Mouse (Mus musculus) testis, adult 2 months (tissue): ENCODE results near the gene Defa36. TPM values are rescaled to one million over a fixed set of nuclear protein-coding genes. Genes with fewer than 3 reads are reported as not detected.
"Not testable (repeated sequence)": the region's sequence is repeated elsewhere in the genome, so short reads cannot be mapped to it uniquely, and the experiment has no call there.

Experiments
- H3K27ac ChIP-seq: fragments of 200-500 bp; 2 replicates; pipeline ENCODE4 v1.5.1; 2012; ENCODE audit warnings: low read depth, low read length; ENCODE audit not compliant: control insufficient read depth, insufficient read depth
- H3K27me3 ChIP-seq: fragments of 200-500 bp; 2 replicates; pipeline ENCODE4 v1.6.1; 2012; ENCODE audit warnings: mild to moderate bottlenecking, low read length, moderate library complexity; ENCODE audit not compliant: control insufficient read depth, insufficient read depth
- H3K36me3 ChIP-seq: fragments of 200-500 bp; 2 replicates; pipeline ENCODE4 v1.6.1; 2012; ENCODE audit warnings: mild to moderate bottlenecking, low read length; ENCODE audit not compliant: control insufficient read depth, insufficient read depth
- H3K4me1 ChIP-seq: fragments of 200-500 bp; 2 replicates; pipeline ENCODE4 v1.6.1; 2012; ENCODE audit warnings: low read length; ENCODE audit not compliant: control insufficient read depth, insufficient read depth
- H3K4me3 ChIP-seq: fragments of 200-500 bp; 2 replicates; pipeline ENCODE4 v1.5.1; 2012; ENCODE audit warnings: low read depth, mild to moderate bottlenecking, low read length, moderate library complexity, mixed read lengths; ENCODE audit not compliant: control insufficient read depth
- polyA plus RNA-seq: library from polyadenylated mRNA; depleted of rRNA; stranded (reverse); fragments of >200 nt; gene quantifications from 2 replicates; pipeline ENCODE4 v1.2.3, GENCODE M21; 2012; rRNA removed

Gene Defa36
- not detected in 2 replicates for polyA plus RNA-seq

- H3K27ac ChIP-seq, H3K36me3 ChIP-seq, H3K4me1 ChIP-seq, H3K27me3 ChIP-seq, H3K4me3 ChIP-seq: not testable (repeated sequence)
These were observed at the start of gene Defa36 for GRCm38 (mm10) chr8:21427111-21427510. TSS of gene Defa36 (plus strand) at chr8:21427411.

GRCm38 (mm10) chr8:21378215-21378614, 49.0 kb upstream of the Defa36 start, which contains the start of gene Defa2:
TSS of gene Defa2 (plus strand) at chr8:21378515.
- not testable (repeated sequence) for H3K27ac ChIP-seq, H3K4me3 ChIP-seq, H3K4me1 ChIP-seq, H3K27me3 ChIP-seq, H3K36me3 ChIP-seq

- H3K27me3 ChIP-seq, H3K4me1 ChIP-seq, H3K27ac ChIP-seq, H3K4me3 ChIP-seq, H3K36me3 ChIP-seq: not testable (repeated sequence)
These were observed 35.7 kb upstream of the Defa36 start, which contains the start of gene Defa33 for GRCm38 (mm10) chr8:21391511-21391910. TSS of gene Defa33 (plus strand) at chr8:21391811.

GRCm38 (mm10) chr8:21456460-21456859, 29.2 kb downstream of the Defa36 start, which contains the start of gene Gm7849:
TSS of gene Gm7849 (minus strand) at chr8:21456560.
- H3K4me3 ChIP-seq, H3K4me1 ChIP-seq, H3K27me3 ChIP-seq, H3K27ac ChIP-seq, H3K36me3 ChIP-seq: not testable (repeated sequence)

Other genes starting within 250 kb of the Defa36 start
- gene Defa31, start 235.8 kb upstream of the Defa36 start, polyA plus RNA-seq = not detected in 2 replicates
- not detected in 2 replicates for gene Gm15293, start 225.8 kb upstream of the Defa36 start, polyA plus RNA-seq
- not detected in 2 replicates for gene Gm15292, start 177.7 kb upstream of the Defa36 start, polyA plus RNA-seq
- not detected in 2 replicates for gene Defa27, start 111.9 kb upstream of the Defa36 start, polyA plus RNA-seq
- 4.2 and 7.3 TPM in 2 replicates for gene Defa29, start 100.4 kb upstream of the Defa36 start, polyA plus RNA-seq
- not detected in 2 replicates for gene Defa2, start 48.9 kb upstream of the Defa36 start, polyA plus RNA-seq
- not detected in 2 replicates for gene Defa33, start 35.6 kb upstream of the Defa36 start, polyA plus RNA-seq
- gene Gm7849, start 29.1 kb downstream of the Defa36 start, polyA plus RNA-seq = not detected in 2 replicates
- gene Defa20, start 81.8 kb downstream of the Defa36 start, polyA plus RNA-seq = not detected in 2 replicates
- gene Defa32, start 101.6 kb downstream of the Defa36 start, polyA plus RNA-seq = not detected in 2 replicates
- gene Defa37, start 138.0 kb downstream of the Defa36 start, polyA plus RNA-seq = not detected in 2 replicates
- not detected in 2 replicates for gene Defa28, start 155.6 kb downstream of the Defa36 start, polyA plus RNA-seq
- not detected in 2 replicates for gene Gm7861, start 167.1 kb downstream of the Defa36 start, polyA plus RNA-seq
- gene Defa26, start 190.8 kb downstream of the Defa36 start, polyA plus RNA-seq = not detected in 2 replicates
- gene Defa17, start 228.4 kb downstream of the Defa36 start, polyA plus RNA-seq = not detected in 2 replicates
- gene Defa34, start 238.4 kb downstream of the Defa36 start, polyA plus RNA-seq = not detected in 2 replicates